Mouse (Mus musculus): ENCODE measurements around the gene Slc35f1. TPM values are rescaled to one million over a fixed set of nuclear protein-coding genes. Genes with fewer than 3 reads are reported as not detected.

The Slc35f1 gene
- total RNA-seq (2021), result 10 to 100 TPM; 51.4 to 63.6 TPM
- long read RNA-seq, experiment 1, partial matches to known transcripts, result 2 of 3 reads
- long read RNA-seq, experiment 1, other reads (novel, unspliced or antisense), result 1 of 3 reads
- long read RNA-seq, experiment 2, partial matches to known transcripts, result 0 of 2 reads
- long read RNA-seq, experiment 2, other reads (novel, unspliced or antisense), result 2 of 2 reads

- intact Hi-C loops (cut with DNase I), result loop anchor here (2.0 to 5.0 kb wide), 3 partner anchors 52 to 273 kb away; partner anchors contain the start of gene Nus1
- peak; percentile 83 for DNase-seq (ENCODE audit: low spot score in 2 of 2)
Measured at GRCm38 (mm10) chr10:52690334-52690991, at the start of gene Slc35f1. Gene Slc35f1 (plus strand): TSS chr10:52690533.

- intact Hi-C loops (cut with DNase I), result no loop called here
- no peak for DNase-seq (ENCODE audit: low spot score in 2 of 2)
Measured at GRCm38 (mm10) chr10:52671234-52671633, 19.1 kb upstream of the Slc35f1 start.

- DNase-seq (ENCODE audit: low spot score in 2 of 2), result peak in 1 of 2 experiments; percentile 25
- intact Hi-C loops (cut with DNase I), result loop anchor here (2.0 to 5.0 kb wide), 3 partner anchors 52 to 274 kb away; partner anchors contain the start of gene Nus1
Measured at GRCm38 (mm10) chr10:52690992-52691731, 829 bp downstream of the Slc35f1 start.

GRCm38 (mm10) chr10:52703688-52704087, 13.4 kb downstream of the Slc35f1 start:
- no peak for DNase-seq (ENCODE audit: low spot score in 2 of 2)
- intact Hi-C loops (cut with DNase I), result no loop called here

GRCm38 (mm10) chr10:52704101-52705051, 14.0 kb downstream of the Slc35f1 start:
- intact Hi-C loops (cut with DNase I), result no loop called here

GRCm38 (mm10) chr10:52709482-52709881, 19.1 kb downstream of the Slc35f1 start:
- no peak for DNase-seq (ENCODE audit: low spot score in 2 of 2)
- intact Hi-C loops (cut with DNase I), result no loop called here

More at GRCm38 (mm10) chr10:52704101-52705051, 14.0 kb downstream of the Slc35f1 start:
- DNase-seq (ENCODE audit: low spot score in 2 of 2), result peak; percentile 60 to 71

GRCm38 (mm10) chr10:52712166-52712565, 21.8 kb downstream of the Slc35f1 start:
- intact Hi-C loops (cut with DNase I), result no loop called here
- peak; percentile 37 to 55 for DNase-seq (ENCODE audit: low spot score in 2 of 2)

GRCm38 (mm10) chr10:52714557-52714956, 24.2 kb downstream of the Slc35f1 start:
- intact Hi-C loops (cut with DNase I), result no loop called here
- no peak for DNase-seq (ENCODE audit: low spot score in 2 of 2)

- intact Hi-C loops (cut with DNase I), result no loop called here
- DNase-seq (ENCODE audit: low spot score in 2 of 2), result peak; percentile 41 to 60
Measured at GRCm38 (mm10) chr10:52715146-52715545, 24.8 kb downstream of the Slc35f1 start.

- intact Hi-C loops (cut with DNase I), result no loop called here
- DNase-seq (ENCODE audit: low spot score in 2 of 2), result no peak
Measured at GRCm38 (mm10) chr10:52718199-52718917, 28.0 kb downstream of the Slc35f1 start.

- no peak for DNase-seq (ENCODE audit: low spot score in 2 of 2)
- intact Hi-C loops (cut with DNase I), result no loop called here
Measured at GRCm38 (mm10) chr10:52726674-52727073, 36.3 kb downstream of the Slc35f1 start.

- peak; percentile 40 to 48 for DNase-seq (ENCODE audit: low spot score in 2 of 2)
- intact Hi-C loops (cut with DNase I), result loop anchor here (2.0 kb wide), 1 partner anchor 52 kb away; the partner anchor contains the start of gene Slc35f1
Measured at GRCm38 (mm10) chr10:52742671-52743379, 52.5 kb downstream of the Slc35f1 start.

GRCm38 (mm10) chr10:52743831-52744230, 53.5 kb downstream of the Slc35f1 start:
- intact Hi-C loops (cut with DNase I), result loop anchor here (2.0 kb wide), 1 partner anchor 53 kb away; the partner anchor contains the start of gene Slc35f1
- no peak for DNase-seq (ENCODE audit: low spot score in 2 of 2)

- DNase-seq (ENCODE audit: low spot score in 2 of 2), result no peak
- intact Hi-C loops (cut with DNase I), result no loop called here
Measured at GRCm38 (mm10) chr10:52748028-52748597, 57.8 kb downstream of the Slc35f1 start.

GRCm38 (mm10) chr10:52755949-52756679, 65.8 kb downstream of the Slc35f1 start:
- intact Hi-C loops (cut with DNase I), result no loop called here
- DNase-seq (ENCODE audit: low spot score in 2 of 2), result no peak

GRCm38 (mm10) chr10:52757496-52758260, 67.3 kb downstream of the Slc35f1 start:
- intact Hi-C loops (cut with DNase I), result no loop called here
- no peak for DNase-seq (ENCODE audit: low spot score in 2 of 2)
